Mouse (Mus musculus): ENCODE measurements around the gene Fam122b.

Gene Fam122b

DNA sequence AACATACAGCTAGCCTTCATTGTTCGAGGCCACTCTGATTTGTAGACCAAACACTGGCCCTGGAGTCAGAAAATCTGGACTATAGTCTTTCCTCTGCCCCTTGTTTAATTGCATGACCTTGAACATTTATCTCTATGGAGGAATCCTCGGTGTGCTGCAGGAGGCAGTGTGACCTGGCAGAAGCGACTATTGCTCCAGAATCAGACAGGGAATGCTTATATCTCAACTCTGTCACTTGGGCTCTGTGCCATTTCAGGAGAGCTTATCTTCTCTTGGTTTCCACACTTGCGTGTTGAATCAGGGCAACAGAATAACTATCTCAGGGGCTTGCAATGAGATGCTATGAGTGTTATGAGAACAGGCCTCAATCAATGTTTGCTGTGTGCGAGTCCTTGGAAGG is 68.0 kb downstream of the Fam122b start:
- DNase-seq (ENCODE audit: low spot score in 2 of 2) = no peak

GRCm38 (mm10) chrX:53197681-53198080 is 71.9 kb downstream of the Fam122b start:
- no peak for DNase-seq (ENCODE audit: low spot score in 2 of 2)

- DNase-seq (ENCODE audit: low spot score in 2 of 2) = no peak
Measured at GRCm38 (mm10) chrX:53196392-53196791, 73.2 kb downstream of the Fam122b start.
